Mouse (Mus musculus) gastrocnemius, postnatal 14 days (tissue): ENCODE measurements at regions not wholly inside any gene's neighbourhood (a gene's known extent, or its start where the extent isn't known, plus 50 kb on each side); places are given as distances from the start of the nearest gene placed in this dataset.
A peak's percentile ranks its signal among the peaks of the same experiment; 100 is the strongest.
"Not testable (repeated sequence)": the region's sequence is repeated elsewhere in the genome, so short reads cannot be mapped to it uniquely, and the experiment has no call there.

ENCODE experiments used
- DNase-seq: peaks from one replicate; pipeline ENCODE4 v3.0.0; 2021; ENCODE audit warnings: mixed read lengths
- intact Hi-C: fragments of 180-260 bp; cut with DNase I; formaldehyde crosslinking; loops from one replicate; pipeline ENCODE4 v1.15.1; 2025; ENCODE audit warnings: low total_unique reads

- no peak for DNase-seq
- intact Hi-C loops, result no loop called here
These were observed 64.3 kb upstream of the Rtn4 start for GRCm38 (mm10) chr11:29628476-29628875.

- intact Hi-C loops, result no loop called here
- no peak for DNase-seq
These were observed 60.3 kb upstream of the Rtn4 start for GRCm38 (mm10) chr11:29632486-29632885.

GRCm38 (mm10) chr11:29633288-29633687 is 59.5 kb upstream of the Rtn4 start:
- DNase-seq, intact Hi-C loops: not testable (repeated sequence)

GRCm38 (mm10) chr11:29636759-29637200 is 56.0 kb upstream of the Rtn4 start:
- intact Hi-C loops, result no loop called here
- DNase-seq, result peak; percentile 43

- intact Hi-C loops, result no loop called here
- peak; percentile 25 for DNase-seq
These were observed 54.6 kb upstream of the Rtn4 start for GRCm38 (mm10) chr11:29638093-29638669.

- intact Hi-C loops, result no loop called here
- no peak for DNase-seq
These were observed 53.9 kb upstream of the Rtn4 start for GRCm38 (mm10) chr11:29638861-29639260.
